Mouse (Mus musculus) heart, embryonic 13.5 days (tissue): Measurements from ENCODE around the gene Usp53. TPM values are rescaled to one million over a fixed set of nuclear protein-coding genes. Genes with fewer than 3 reads are reported as not detected.

Experiments used
- microRNA-seq: library from miRNA; unstranded; fragments of <30 nt; microRNA quantifications from one replicate; pipeline ENCODE4, GENCODE M21; 2016
- polyA plus RNA-seq: library from polyadenylated mRNA; unstranded; fragments of >200 nt; fragmentation: Nextera tagmentation; extraction: Ambion mirVana; gene quantifications from 2 replicates; pipeline ENCODE4 v1.2.1, GENCODE M21; 2015

Gene Usp53
- polyA plus RNA-seq, 1 experiment from 2014 or later: 6.6 TPM

Small RNAs within 50 kb of the gene (microRNA-seq; reads per million reads assigned to microRNA genes)
- gene Gm22066: not detected

Other genes with a start within 250 kb of the Usp53 start
- 0.36 TPM in 1 of 2 replicates, not detected in the other for gene Fabp2, start 89.4 kb downstream of the Usp53 start, polyA plus RNA-seq
- not detected in 2 replicates for gene Gm10959, start 65.2 kb downstream of the Usp53 start, polyA plus RNA-seq
- gene 1810037I17Rik, start 60.3 kb downstream of the Usp53 start, polyA plus RNA-seq: 113 and 122 TPM in 2 replicates
- 166 and 204 TPM in 2 replicates for gene Myoz2, start 50.5 kb upstream of the Usp53 start, polyA plus RNA-seq